Mouse (Mus musculus) liver, embryonic 14.5 days (tissue): ENCODE data around the gene Cdrt4.

Source experiments
- CTCF ChIP-seq: IDR thresholded peaks from 2 replicates; pipeline ENCODE4 v1.5.1; 2016; ENCODE audit warnings: antibody characterized with exemption, low read depth, control low read depth
- EP300 ChIP-seq: IDR thresholded peaks from 2 replicates; pipeline ENCODE4 v1.6.1; 2016; ENCODE audit warnings: antibody characterized with exemption, low read depth

GRCm38 (mm10) chr11:62919946-62920742, 30.8 kb upstream of the Cdrt4 start:
- TF ChIP-seq EP300 (no peak), CTCF (no peak)
